Mouse (Mus musculus) heart, postnatal 0 days (tissue): ENCODE results near the gene Cux2.

Source experiments
- CTCF ChIP-seq: IDR thresholded peaks from 2 replicates; pipeline ENCODE4 v1.5.1; 2016; ENCODE audit warnings: antibody characterized with exemption, control low read depth, low read depth
- EP300 ChIP-seq: IDR thresholded peaks from 2 replicates; pipeline ENCODE4 v1.6.1; 2016; ENCODE audit warnings: antibody characterized with exemption, low read depth

DNA sequence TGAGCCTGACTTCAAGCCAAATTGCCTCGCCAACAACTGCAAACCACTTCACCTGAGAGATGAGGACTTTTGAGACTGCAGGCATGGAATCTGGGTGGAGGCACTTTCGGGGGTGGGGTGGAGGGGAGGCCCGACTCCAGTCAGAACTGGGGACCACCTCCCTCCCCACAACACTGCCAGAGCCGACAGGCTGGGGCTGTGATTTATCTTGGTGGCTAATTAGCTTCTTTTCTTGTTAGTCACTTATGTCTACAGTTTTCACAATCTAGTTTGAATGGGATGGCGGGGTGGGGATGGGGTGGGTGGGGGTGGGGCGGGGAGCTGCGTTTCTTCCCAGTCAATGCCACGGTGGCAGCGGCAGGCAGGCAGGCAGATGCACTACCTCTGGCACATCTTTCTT is 125.5 kb downstream of the Cux2 start:
- no peak for TF ChIP-seq CTCF
- TF ChIP-seq EP300, result no peak
